In the genomic region with DNA sequence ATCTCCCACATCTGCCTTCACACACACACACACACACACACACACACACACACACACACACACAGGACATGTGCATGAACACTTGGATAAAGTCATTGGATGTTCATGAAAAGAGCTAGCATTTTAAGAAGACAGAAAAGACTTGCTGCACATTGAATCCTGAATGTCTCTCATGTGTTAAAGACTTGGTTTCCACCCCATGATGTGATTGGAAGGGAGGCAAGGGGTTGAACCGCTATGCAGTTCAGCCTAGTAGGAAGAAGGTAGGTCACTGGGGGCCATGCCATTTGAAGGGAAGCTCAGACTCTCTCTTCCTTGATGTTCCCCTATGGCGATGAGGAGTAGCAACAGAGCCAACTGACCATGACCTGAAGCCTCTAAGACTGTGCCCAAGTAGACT, we compare ENCODE assay signal across 20 mouse cellular contexts. TPM values are rescaled to one million over a fixed set of nuclear protein-coding genes. Genes with fewer than 3 reads are reported as not detected.
"Had no signal": no experiment of that assay in that cellular context is flagged by ENCODE, and none has a peak within 500 bp of the region (broad histone marks: within the 10 kb centered on the region; RNA-seq: fewer than 3 reads in every experiment).

No protein-coding gene starts in this region.

- H3K27me3 ChIP-seq: liver, embryonic 13.5 days; midbrain, embryonic 12.5 days; midbrain, embryonic 15.5 days; neural tube, embryonic 13.5 days had no signal

- H3K36me3 ChIP-seq: liver, embryonic 13.5 days; midbrain, embryonic 12.5 days; midbrain, embryonic 15.5 days; neural tube, embryonic 13.5 days had no signal

- H3K4me1 ChIP-seq: liver, embryonic 13.5 days; midbrain, embryonic 12.5 days; midbrain, embryonic 15.5 days; neural tube, embryonic 13.5 days had no signal

- H3K9me3 ChIP-seq: liver, embryonic 13.5 days; midbrain, embryonic 12.5 days; midbrain, embryonic 15.5 days; neural tube, embryonic 13.5 days had no signal

- H3K9ac ChIP-seq: liver, embryonic 13.5 days; midbrain, embryonic 12.5 days; midbrain, embryonic 15.5 days; neural tube, embryonic 13.5 days had no signal

- ATAC-seq: midbrain, embryonic 15.5 days had no signal

- H3K4me3 ChIP-seq: left cerebral cortex, adult 2 months; liver, embryonic 13.5 days; midbrain, embryonic 12.5 days; midbrain, embryonic 15.5 days; neural tube, embryonic 13.5 days had no signal

- DNase-seq: kidney, adult 18-20 months; kidney, postnatal 10 days; kidney, postnatal 36 days; layer of hippocampus, postnatal 36 days; liver, embryonic 13.5 days; lung, adult 2 months; lung, postnatal 14 days; lung, postnatal 4 days; retina, postnatal 1 day; right cerebral cortex, postnatal 4 days; spleen, adult 18-20 months; thymus, adult 18-20 months; thymus, postnatal 36 days had no signal

- H3K4me2 ChIP-seq: liver, embryonic 13.5 days; midbrain, embryonic 12.5 days; midbrain, embryonic 15.5 days; neural tube, embryonic 13.5 days had no signal

- H3K27ac ChIP-seq: left cerebral cortex, adult 2 months; liver, embryonic 13.5 days; midbrain, embryonic 12.5 days; midbrain, embryonic 15.5 days; neural tube, embryonic 13.5 days had no signal

RNA-seq across cellular contexts. Expression of a gene that starts 34.0 kb away (rescaled TPM):
- total RNA-seq: liver, adult 2 months; megakaryocyte, adult 5-6 weeks; neutrophil, adult 5-6 weeks had no signal
- polyA plus RNA-seq: liver, adult 2 months had no signal
